ENCODE assay signal across 24 mouse cellular contexts in genomic region chr6:30416801-30417200, GRCm38 (mm10). TPM values are rescaled to one million over a fixed set of nuclear protein-coding genes. Genes with fewer than 3 reads are reported as not detected.
A peak's percentile ranks its signal among the peaks of the same experiment; 100 is the strongest.
DNase-seq lines count a peak whose midpoint lies in the region; ATAC-seq and TF ChIP-seq lines count a peak whose summit lies in the region.
"Had no signal": no experiment of that assay in that cellular context is flagged by ENCODE, and none has a peak within 500 bp of the region (broad histone marks: within the 10 kb centered on the region; RNA-seq: fewer than 3 reads in every experiment).

No protein-coding gene starts in this region.

- intact Hi-C loops in gastrocnemius, adult 2 months (cut with DNase I) = no loop called here

- H3K27ac ChIP-seq in gastrocnemius, adult 2 months = 0 out of 2 replicates have a peak overlapping the region, but pooled peaks have one; percentile 5
- no peak overlapping the region for H3K27ac ChIP-seq in hindbrain, embryonic 14.5 days
- H3K27ac ChIP-seq: embryonic facial prominence, embryonic 13.5 days; forebrain, embryonic 10.5 days; forebrain, embryonic 13.5 days; heart, embryonic 13.5 days; hindbrain, embryonic 15.5 days had no signal

- H3K4me3 ChIP-seq in gastrocnemius, adult 2 months = peak overlapping the region; percentile 11
- H3K4me3 ChIP-seq in E14TG2a.4 (replicated peaks; ENCODE audit: low read length) = peak overlapping the region; percentile 52
- no peak overlapping the region for H3K4me3 ChIP-seq in hindbrain, embryonic 14.5 days (replicated peaks; ENCODE audit: low read length)
- H3K4me3 ChIP-seq: embryonic facial prominence, embryonic 13.5 days; forebrain, embryonic 10.5 days; forebrain, embryonic 13.5 days; heart, embryonic 13.5 days; hindbrain, embryonic 15.5 days had no signal

- TF ChIP-seq CTCF in gastrocnemius, adult 2 months (IDR thresholded peaks at IDR 0.05) = no peak
- TF ChIP-seq CTCF in E14TG2a.4 (conservative IDR thresholded peaks at IDR 0.05; ENCODE audit: low read length) = no peak

- no peak overlapping the region for H3K9ac ChIP-seq in hindbrain, embryonic 14.5 days
- H3K9ac ChIP-seq: embryonic facial prominence, embryonic 13.5 days; forebrain, embryonic 13.5 days; heart, embryonic 13.5 days; hindbrain, embryonic 15.5 days had no signal

- no peaks in the 10 kb centered on the region for H3K27me3 ChIP-seq in E14TG2a.4 (ENCODE audit: insufficient read depth, low read length)
- no peaks in the 10 kb centered on the region for H3K27me3 ChIP-seq in hindbrain, embryonic 14.5 days (ENCODE audit: control insufficient read depth, insufficient read depth, low read length)
- H3K27me3 ChIP-seq: embryonic facial prominence, embryonic 13.5 days; forebrain, embryonic 13.5 days; heart, embryonic 13.5 days; hindbrain, embryonic 15.5 days had no signal

- WGBS in hindbrain, embryonic 14.5 days = 91% methylated on average over 7 of the region's 7 CpGs

- H3K4me2 ChIP-seq in hindbrain, embryonic 14.5 days (replicated peaks) = no peak overlapping the region
- H3K4me2 ChIP-seq: embryonic facial prominence, embryonic 13.5 days; forebrain, embryonic 13.5 days; heart, embryonic 13.5 days; hindbrain, embryonic 15.5 days had no signal

- no peak for ATAC-seq in hindbrain, embryonic 14.5 days (ENCODE audit: low FRiP score)
- ATAC-seq: CD4-positive, CD25-positive, alpha-beta regulatory T cell, adult 4 months; forebrain, embryonic 13.5 days; forebrain, embryonic 16.5 days; intestine, postnatal 0 days had no signal

- peaks cover 14% of the 10 kb centered on the region; the same call in 1 of the 2 replicates for H3K36me3 ChIP-seq in E14TG2a.4 (ENCODE audit: insufficient read depth, low read length)
- H3K36me3 ChIP-seq in hindbrain, embryonic 14.5 days (replicated peaks; ENCODE audit: control insufficient read depth, insufficient read depth) = peaks cover 21% of the 10 kb centered on the region

- peak; percentile 30 for DNase-seq in gastrocnemius, adult 2 months
- no peak for DNase-seq in gastrocnemius, postnatal 10 days
- DNase-seq in ES-CJ7 (ENCODE audit: low read depth, low spot score) = peak; percentile 54
- DNase-seq in ZHBTc4 (ENCODE audit: low read depth, low spot score) = peak; percentile 53
- DNase-seq in cerebellum, adult 9-10 months = no peak
- no peak for DNase-seq in hindbrain, embryonic 14.5 days (ENCODE audit: low spot score)
- DNase-seq: adrenal gland, adult 2 months; adrenal gland, postnatal 14 days; cerebellum, adult 11 months; cerebellum, adult 9-11 months; cerebellum, postnatal 25 days; heart, adult 18-20 months; heart, postnatal 14 days; heart, postnatal 4 days; kidney, adult 2 months had no signal

- no peaks in the 10 kb centered on the region for H3K9me3 ChIP-seq in E14TG2a.4 (ENCODE audit: low read length)
- no peaks in the 10 kb centered on the region for H3K9me3 ChIP-seq in hindbrain, embryonic 14.5 days (ENCODE audit: control insufficient read depth, low read length)
- H3K9me3 ChIP-seq: embryonic facial prominence, embryonic 13.5 days; forebrain, embryonic 13.5 days; hindbrain, embryonic 15.5 days had no signal

- H3K4me1 ChIP-seq in E14TG2a.4 (replicated peaks; ENCODE audit: low read depth, low read length) = peaks cover 18% of the 10 kb centered on the region
- no peaks in the 10 kb centered on the region for H3K4me1 ChIP-seq in hindbrain, embryonic 14.5 days (replicated peaks; ENCODE audit: control insufficient read depth, insufficient read depth, low read length)
- H3K4me1 ChIP-seq: embryonic facial prominence, embryonic 13.5 days; forebrain, embryonic 10.5 days; forebrain, embryonic 13.5 days; hindbrain, embryonic 15.5 days had no signal

RNA-seq across cellular contexts. Expression of gene Klhdc10, which starts 15.1 kb away (rescaled TPM):
- total RNA-seq in gastrocnemius, adult 2 months (2021) = 10 to 100 TPM; 35.8 to 44.4 TPM
- total RNA-seq in gastrocnemius, postnatal 10 days (2021) = 10 to 100 TPM; 52.8 to 54.8 TPM
- 51.1 and 63.1 TPM in 2 replicates for polyA plus RNA-seq in hindbrain, embryonic 14.5 days (2014; fragmentation: Nextera tagmentation; extraction: Ambion mirVana)

RNA-seq across cellular contexts. Expression of gene Zc3hc1, which starts 26.0 kb away (rescaled TPM):
- total RNA-seq in gastrocnemius, adult 2 months (2021) = 10 to 100 TPM; 15.5 to 19.3 TPM
- total RNA-seq in gastrocnemius, postnatal 10 days (2021) = 10 to 100 TPM; 15.8 to 19.4 TPM
- polyA plus RNA-seq in hindbrain, embryonic 14.5 days (2014; fragmentation: Nextera tagmentation; extraction: Ambion mirVana) = 62.5 and 65.3 TPM in 2 replicates

Comparison
In these comparisons a context has a peak if more than half of its experiments do, and no peak if none do; other contexts are left out.
1. DNase-seq: peak in gastrocnemius, adult 2 months (single experiment), ES-CJ7 (single experiment) and ZHBTc4 (single experiment); none in gastrocnemius, postnatal 10 days (single experiment), cerebellum, adult 9-10 months (single experiment) and hindbrain, embryonic 14.5 days (single experiment).